Mouse (Mus musculus): ENCODE measurements around the gene Tapt1. TPM values are rescaled to one million over a fixed set of nuclear protein-coding genes. Genes with fewer than 3 reads are reported as not detected.

The Tapt1 gene
- polyA plus RNA-seq (2012; rRNA removed) = 33.2 and 43.0 TPM in 2 replicates

DNA sequence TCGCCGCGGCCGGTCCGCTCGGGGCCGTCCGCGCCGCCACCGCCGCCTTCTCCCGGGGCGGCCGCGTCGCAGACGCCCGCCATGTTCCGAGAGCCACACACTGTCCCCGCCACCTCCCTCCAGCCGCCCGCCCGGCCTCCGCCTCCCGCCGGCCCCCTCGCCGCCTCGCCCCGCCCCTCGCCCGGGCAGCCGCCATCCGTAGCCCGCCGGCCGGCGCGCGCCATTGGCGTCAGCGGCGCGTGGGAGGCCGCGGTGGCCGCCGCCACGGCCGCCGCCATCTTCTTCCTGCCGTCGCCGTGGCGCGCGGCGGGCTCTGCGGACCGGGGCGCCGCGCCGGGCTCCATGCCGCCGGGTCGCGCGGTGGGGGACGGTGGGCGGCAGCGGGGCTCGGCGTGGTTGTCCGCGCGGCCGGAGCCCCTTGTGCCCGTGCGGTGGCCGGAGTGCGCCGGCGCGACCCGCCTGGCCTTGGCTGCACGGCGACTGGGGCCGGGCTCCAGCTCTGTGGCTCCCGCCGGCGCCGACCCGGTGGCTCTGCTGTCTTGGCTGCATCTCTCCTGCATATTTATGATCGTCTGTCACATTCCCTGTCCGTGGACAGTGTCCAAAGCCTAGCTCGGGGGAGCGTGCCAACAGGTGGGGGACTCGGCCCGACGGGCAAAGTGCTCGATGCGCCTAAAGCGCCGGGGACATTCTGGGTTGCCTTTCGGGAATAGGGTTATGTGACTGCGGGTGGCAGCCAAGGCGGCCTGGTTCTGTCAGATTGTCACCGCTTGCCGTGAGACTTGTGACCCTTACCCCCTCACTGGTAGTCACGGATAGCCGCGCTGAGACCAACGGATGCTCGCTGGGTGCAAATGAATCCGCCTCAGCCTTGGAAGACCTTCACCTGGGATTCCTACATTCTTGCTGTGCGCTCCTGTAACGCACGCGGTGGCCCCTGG, at the start of gene Tapt1:
Gene Tapt1 (minus strand): TSS at position 106 of the 941 bp plus-strand sequence.

Other genes with a start within 250 kb of the Tapt1 start
- 0.56 and 0.58 TPM in 2 replicates for gene Fgfbp1, start 244.8 kb downstream of the Tapt1 start, polyA plus RNA-seq (2012; rRNA removed)
- gene Prom1, start 124.6 kb downstream of the Tapt1 start, polyA plus RNA-seq (2012; rRNA removed) = 62.8 and 71.4 TPM in 2 replicates